Mouse (Mus musculus): ENCODE data around the gene Med8.

DNA sequence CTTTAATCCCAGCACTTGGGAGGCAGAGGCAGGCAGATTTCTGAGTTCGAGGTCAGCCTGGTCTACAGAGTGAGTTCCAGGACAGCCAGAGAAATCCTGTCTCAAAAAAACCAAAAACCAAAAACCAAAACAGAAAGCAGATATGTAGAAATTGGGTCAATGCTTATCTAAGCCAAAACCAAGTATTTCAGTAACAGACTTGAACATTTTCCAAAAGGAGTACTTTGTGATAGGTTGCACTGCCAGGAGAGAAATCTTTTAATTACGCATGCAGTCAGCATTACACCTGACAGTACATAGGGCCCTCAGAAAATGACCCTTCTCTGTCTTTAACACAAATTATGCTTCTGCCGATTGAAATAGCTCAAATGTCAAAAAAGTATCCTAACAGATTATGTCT lies 7.7 kb upstream of the Med8 start:
- TF ChIP-seq CTCF (IDR thresholded peaks at IDR 0.05; ENCODE audit: extremely low read depth, insufficient read length, insufficient replicate concordance, low read depth, low read length) (no peak), POLR2A (IDR thresholded peaks at IDR 0.05; ENCODE audit: low read depth, low read length) (no peak)
